Comparison of ENCODE assay signal across 13 mouse cellular contexts in genomic region chr11:65801899-65802298, GRCm38 (mm10). TPM values are rescaled to one million over a fixed set of nuclear protein-coding genes. Genes with fewer than 3 reads are reported as not detected.
A peak's percentile ranks its signal among the peaks of the same experiment; 100 is the strongest.
DNase-seq lines count a peak whose midpoint lies in the region; TF ChIP-seq lines count a peak whose summit lies in the region.
"Had no signal": no experiment of that assay in that cellular context is flagged by ENCODE, and none has a peak within 500 bp of the region (broad histone marks: within the 10 kb centered on the region; RNA-seq: fewer than 3 reads in every experiment).

No protein-coding gene starts in this region.

- no peak overlapping the region for H3K4me3 ChIP-seq in left cerebral cortex, adult 2 months
- H3K4me3 ChIP-seq: embryonic facial prominence, embryonic 15.5 days; gastrocnemius, adult 2 months; limb, embryonic 10.5 days had no signal

- intact Hi-C loops in left cerebral cortex, adult 2 months (cut with DNase I): loop anchor here (10.0 kb wide), 1 partner anchor 557 kb away; no protein-coding TSS in a partner anchor

- peak; percentile 62 for DNase-seq in heart, adult 11 months
- DNase-seq in heart, adult 18-20 months: no peak
- DNase-seq in frontal cortex, postnatal 36 days (ENCODE audit: low spot score in 2 of 2): peak; percentile 84 to 92
- peak; percentile 51 to 85 for DNase-seq in left cerebral cortex, adult 2 months (ENCODE audit: extremely low spot score in 1 of 2, low spot score in 2 of 2)
- DNase-seq in right cerebral cortex, postnatal 36 days (ENCODE audit: low spot score in 2 of 2): peak; percentile 73 to 82
- no peak for DNase-seq in ovary, postnatal 10 days (ENCODE audit: low spot score)
- DNase-seq in retina, postnatal 1 day: no peak
- no peak for DNase-seq in urinary bladder, postnatal 4 days (ENCODE audit: low spot score in 2 of 2)
- DNase-seq: gastrocnemius, adult 2 months; liver, postnatal 0 days had no signal

- H3K27ac ChIP-seq in left cerebral cortex, adult 2 months: peak overlapping the region; percentile 81
- H3K27ac ChIP-seq: embryonic facial prominence, embryonic 15.5 days; gastrocnemius, adult 2 months; limb, embryonic 10.5 days; stomach, postnatal 0 days had no signal

- no peak for TF ChIP-seq CTCF in left cerebral cortex, adult 2 months (IDR thresholded peaks at IDR 0.05)

RNA-seq across cellular contexts. Expression of gene Zkscan6, which starts 5.1 kb away (rescaled TPM):
- total RNA-seq in heart, adult 18-20 months (2021): 1 to 10 TPM; 4.4 to 4.5 TPM
- total RNA-seq in left cerebral cortex, adult 2 months (2021): 10 to 100 TPM; 13.1 to 13.4 TPM

RNA-seq across cellular contexts. Expression of gene Map2k4, which starts 13.8 kb away (rescaled TPM):
- total RNA-seq in heart, adult 18-20 months (2021): 10 to 100 TPM; 42.1 to 43.9 TPM
- 100 to 1,000 TPM; 185 to 192 TPM for total RNA-seq in left cerebral cortex, adult 2 months (2021)

Comparison
In these comparisons a context has a peak if more than half of its experiments do, and no peak if none do; other contexts are left out.
1. DNase-seq: peak in heart, adult 11 months (single experiment), frontal cortex, postnatal 36 days (2 of 2), left cerebral cortex, adult 2 months (2 of 2) and right cerebral cortex, postnatal 36 days (2 of 2); none in heart, adult 18-20 months (0 of 2), ovary, postnatal 10 days (single experiment), retina, postnatal 1 day (single experiment) and urinary bladder, postnatal 4 days (0 of 2).
2. RNA of gene Map2k4, which starts 13.8 kb away (total RNA-seq): 185 to 192 TPM in left cerebral cortex, adult 2 months; 42.1 to 43.9 TPM in heart, adult 18-20 months; every median in the first group is over 4 times any median in the second.